Mouse (Mus musculus) splenic B cell, adult 2 months (primary cell): ENCODE data around the gene Shroom1.

Experiments used
- DNase-seq: peaks from one replicate; pipeline ENCODE4 v3.0.0-alpha.2; 2011; ENCODE audit warnings: low read depth, low spot score
- H3K27me3 ChIP-seq: 2 replicates; pipeline ENCODE4 v1.6.1; 2012; ENCODE audit warnings: mild to moderate bottlenecking, low read length, moderate library complexity, mixed read lengths; ENCODE audit not compliant: control insufficient read depth, poor library complexity, insufficient read depth, severe bottlenecking
- H3K36me3 ChIP-seq: 2 replicates; pipeline ENCODE4 v1.6.1; 2012; ENCODE audit warnings: mild to moderate bottlenecking, low read length, moderate library complexity, mixed read lengths; ENCODE audit not compliant: control insufficient read depth, poor library complexity, insufficient read depth, severe bottlenecking

The Shroom1 gene

GRCm38 (mm10) chr11:53458996-53459395, 2.0 kb downstream of the Shroom1 start:
- DNase-seq = no peak
- no peaks in the 10 kb centered on the region for H3K36me3 ChIP-seq
- peaks cover 1% of the 10 kb centered on the region for H3K27me3 ChIP-seq

- H3K36me3 ChIP-seq = no peaks in the 10 kb centered on the region
- H3K27me3 ChIP-seq = peaks cover 1% of the 10 kb centered on the region
- DNase-seq = no peak
These were observed 3.2 kb downstream of the Shroom1 start for GRCm38 (mm10) chr11:53460192-53460591.

DNA sequence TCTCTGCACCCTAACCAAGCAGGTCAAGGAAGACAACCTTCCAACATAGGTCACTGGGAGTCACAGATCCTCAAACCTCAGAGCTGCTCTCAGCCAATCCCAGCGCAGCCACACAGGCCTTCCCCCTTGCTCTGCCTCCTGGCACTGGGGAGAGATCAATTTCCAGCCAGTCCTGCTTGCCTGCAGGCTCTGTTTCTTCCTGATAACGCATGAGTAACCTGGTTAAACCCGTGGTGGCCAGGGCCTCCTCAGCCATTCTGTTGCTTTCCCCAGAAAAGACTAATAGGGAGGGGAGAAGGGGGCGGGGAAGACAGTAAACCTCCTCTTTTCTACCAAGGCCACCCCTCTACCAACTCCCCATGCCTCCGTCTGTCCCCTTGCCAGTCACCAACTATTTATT, 4.7 kb downstream of the Shroom1 start:
- DNase-seq = no peak
- peaks cover 1% of the 10 kb centered on the region for H3K27me3 ChIP-seq
- H3K36me3 ChIP-seq = no peaks in the 10 kb centered on the region

DNA sequence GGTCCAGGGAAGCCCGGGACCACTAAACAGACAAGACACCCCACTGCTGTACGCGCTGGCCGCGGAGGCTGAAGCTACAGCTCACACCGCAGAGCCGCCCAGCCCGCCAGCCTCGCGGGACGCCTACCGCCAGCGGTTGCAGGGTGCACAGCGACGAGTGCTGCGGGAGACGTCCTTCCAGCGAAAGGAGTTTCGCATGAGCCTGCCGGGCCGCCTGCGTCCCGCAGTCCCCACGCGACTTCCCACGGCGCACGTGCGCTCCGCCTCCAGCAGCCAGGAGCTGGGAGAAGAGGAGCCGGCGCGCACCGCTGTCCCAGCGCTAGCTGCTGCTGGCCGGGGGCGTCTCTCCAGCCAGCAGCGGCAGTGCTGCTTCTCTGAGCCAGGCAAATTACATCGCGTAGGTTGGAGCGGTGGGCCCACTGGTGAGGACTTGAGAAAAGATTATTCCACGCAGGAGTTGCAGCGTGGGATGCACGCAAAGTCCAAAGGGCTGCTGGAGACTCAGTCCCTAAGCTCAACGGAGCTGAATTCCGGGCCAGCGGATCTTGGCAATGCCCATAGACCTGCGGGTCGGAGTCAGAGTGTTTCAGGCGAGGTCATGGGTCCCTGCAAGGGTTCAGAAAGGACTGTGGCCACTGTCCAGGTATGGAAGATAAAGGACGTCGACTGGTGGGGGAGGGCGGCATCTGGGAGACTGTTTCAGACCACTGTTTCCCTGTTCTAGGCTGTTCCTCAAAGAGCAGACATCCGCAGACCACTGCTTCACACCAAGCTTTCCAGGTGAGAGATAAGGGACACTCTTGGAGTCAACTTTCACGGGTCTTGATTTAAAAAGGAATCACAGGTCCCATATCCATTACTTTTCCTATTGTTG, 6.8 kb downstream of the Shroom1 start:
- no peak for DNase-seq
- Histone ChIP-seq H3K27me3 (no peaks in the 10 kb centered on the region; the same call in 1 of the 2 replicates), H3K36me3 (no peaks in the 10 kb centered on the region)

- peak; percentile 40 for DNase-seq
- Histone ChIP-seq H3K36me3 (no peaks in the 10 kb centered on the region), H3K27me3 (peaks cover 2% of the 10 kb centered on the region; the same call in 1 of the 2 replicates)
These were observed 9.4 kb downstream of the Shroom1 start for GRCm38 (mm10) chr11:53466231-53466971.

DNA sequence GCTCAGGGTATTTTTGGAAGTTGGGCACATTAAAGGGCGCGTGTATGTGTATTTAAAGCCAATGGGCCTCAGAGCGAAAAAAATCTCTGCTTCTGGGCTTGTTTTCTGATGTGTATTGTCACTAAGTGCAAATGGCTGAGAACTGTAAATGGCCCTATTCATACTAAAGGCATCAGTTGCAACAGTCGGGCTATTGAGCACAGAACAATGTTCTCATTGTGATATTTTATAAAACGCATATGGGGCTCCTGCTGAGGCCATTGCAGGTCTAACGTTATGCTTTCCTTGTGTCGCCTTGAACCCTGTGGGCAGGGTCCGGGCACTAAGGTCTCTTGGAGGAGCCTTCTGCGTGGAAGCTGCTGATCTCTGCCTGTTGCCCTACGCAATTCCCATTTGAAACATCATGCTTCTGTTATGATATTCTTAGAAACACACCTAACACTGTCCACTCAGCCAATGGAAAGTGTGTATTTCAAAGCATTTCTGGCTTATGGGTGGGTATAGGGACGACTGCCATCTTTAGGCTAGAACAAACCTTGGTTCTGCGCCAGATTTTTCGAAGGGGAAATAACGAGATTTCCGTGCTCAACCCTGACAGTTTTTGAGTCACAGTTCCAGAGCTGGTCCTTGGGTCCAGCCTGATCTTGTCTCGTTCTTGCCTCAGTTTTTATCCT, 12.4 kb downstream of the Shroom1 start:
- no peak for DNase-seq
- peaks cover 2% of the 10 kb centered on the region; the same call in 1 of the 2 replicates for H3K27me3 ChIP-seq
- H3K36me3 ChIP-seq = no peaks in the 10 kb centered on the region

DNA sequence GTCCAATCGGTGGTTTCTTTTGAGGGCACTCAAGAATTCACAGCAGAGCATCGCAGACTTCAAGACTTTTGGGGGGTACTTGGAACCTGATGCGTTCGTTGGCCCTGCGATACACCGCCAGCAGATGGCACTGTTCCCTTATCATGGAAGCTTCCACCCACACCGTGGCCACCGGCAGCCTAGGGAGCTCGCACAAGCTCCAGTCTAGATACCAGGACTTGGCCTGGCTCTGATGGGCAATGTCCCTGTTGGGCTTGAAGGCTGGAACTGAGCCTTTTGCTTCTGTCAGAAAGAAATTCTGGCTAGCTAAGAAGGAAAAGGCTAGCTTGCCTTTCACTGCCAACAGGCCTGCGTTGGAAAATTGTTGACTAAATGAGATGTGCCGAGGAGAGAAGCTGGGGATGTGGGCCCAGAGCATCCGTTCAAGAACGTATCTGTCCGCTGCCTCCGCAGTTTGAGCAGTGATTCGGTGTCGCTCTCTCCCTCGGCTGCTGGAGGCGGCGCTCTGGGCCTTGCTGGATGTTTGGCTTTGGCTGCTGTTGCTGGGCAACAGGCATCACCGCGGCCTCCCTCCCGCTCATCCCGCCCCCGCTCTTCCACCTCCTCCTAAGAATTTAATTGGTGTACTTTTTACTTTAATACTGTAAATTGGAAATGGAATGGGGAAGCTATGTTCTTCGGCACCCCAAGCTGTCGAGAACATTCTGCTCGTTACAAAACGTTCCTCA, 13.1 kb downstream of the Shroom1 start, which contains the start of gene Gm9837:
Gm9837 (minus strand) TSS at position 512 of the 728 bp plus-strand sequence.
- H3K36me3 ChIP-seq = no peaks in the 10 kb centered on the region
- peaks cover 2% of the 10 kb centered on the region; the same call in 1 of the 2 replicates for H3K27me3 ChIP-seq
- peak; percentile 86 for DNase-seq

DNA sequence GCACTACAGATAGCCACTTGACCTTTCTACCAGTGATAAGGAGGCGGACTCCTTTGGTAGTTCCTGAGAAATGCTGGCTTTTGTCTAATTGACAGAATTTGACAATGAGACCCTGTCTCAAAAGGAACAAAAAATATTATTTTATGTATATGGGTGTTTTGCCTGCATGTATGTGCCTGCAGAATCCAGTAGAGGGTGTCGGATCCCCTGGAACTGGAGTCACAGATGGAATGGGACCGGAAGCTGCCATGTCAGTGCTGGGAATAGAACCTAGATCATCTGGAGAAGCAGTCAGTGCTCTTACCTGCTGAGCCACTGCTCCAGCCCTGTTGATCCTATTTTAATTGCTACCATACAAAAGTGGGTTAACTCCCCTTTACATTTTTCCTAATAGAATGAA, 15.7 kb downstream of the Shroom1 start:
- Histone ChIP-seq H3K27me3 (peaks cover 2% of the 10 kb centered on the region), H3K36me3 (no peaks in the 10 kb centered on the region)
- no peak for DNase-seq

DNA sequence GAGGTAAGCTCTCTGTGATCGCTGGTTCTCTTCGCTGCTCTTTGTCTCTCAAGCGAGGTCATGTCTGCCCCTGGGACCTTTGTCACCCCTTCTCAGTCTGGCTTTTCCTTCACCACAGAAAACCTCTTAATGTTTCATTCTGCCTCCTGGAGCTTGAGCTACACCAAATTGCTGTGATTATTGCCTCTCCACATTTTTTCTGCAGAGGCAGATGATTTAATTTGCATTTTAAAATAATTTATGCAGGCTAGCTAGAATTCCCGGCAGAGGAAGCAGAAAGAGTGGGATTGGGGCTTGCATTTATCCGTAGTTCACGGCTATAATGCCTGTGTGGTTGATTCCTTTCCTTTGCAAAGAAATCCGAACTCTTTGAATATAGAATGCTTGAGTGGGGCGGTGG, 18.6 kb downstream of the Shroom1 start:
- Histone ChIP-seq H3K27me3 (peaks cover 2% of the 10 kb centered on the region), H3K36me3 (no peaks in the 10 kb centered on the region)
- DNase-seq = no peak

DNA sequence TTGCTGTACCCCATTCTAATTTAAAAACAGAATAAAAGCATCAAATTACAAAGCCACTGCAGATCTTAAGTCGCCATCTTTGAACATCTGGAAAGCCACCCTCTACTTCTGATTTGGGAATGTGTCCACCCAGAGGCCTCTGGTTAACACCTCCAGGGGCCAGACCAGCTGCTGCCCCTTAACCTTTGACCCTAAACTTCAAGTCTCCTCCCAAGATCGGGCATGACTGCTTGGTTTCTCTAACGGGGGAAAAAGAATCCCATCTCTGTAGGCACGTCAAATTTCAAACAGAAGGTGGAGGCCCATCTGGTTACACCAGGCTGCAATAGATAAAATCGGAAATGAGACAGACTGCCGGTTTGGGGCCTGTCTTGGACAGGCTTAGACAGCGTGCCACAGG, 20.8 kb downstream of the Shroom1 start:
- DNase-seq = no peak
- Histone ChIP-seq H3K27me3 (no peaks in the 10 kb centered on the region; the same call in none of the 2 replicates), H3K36me3 (no peaks in the 10 kb centered on the region)

DNA sequence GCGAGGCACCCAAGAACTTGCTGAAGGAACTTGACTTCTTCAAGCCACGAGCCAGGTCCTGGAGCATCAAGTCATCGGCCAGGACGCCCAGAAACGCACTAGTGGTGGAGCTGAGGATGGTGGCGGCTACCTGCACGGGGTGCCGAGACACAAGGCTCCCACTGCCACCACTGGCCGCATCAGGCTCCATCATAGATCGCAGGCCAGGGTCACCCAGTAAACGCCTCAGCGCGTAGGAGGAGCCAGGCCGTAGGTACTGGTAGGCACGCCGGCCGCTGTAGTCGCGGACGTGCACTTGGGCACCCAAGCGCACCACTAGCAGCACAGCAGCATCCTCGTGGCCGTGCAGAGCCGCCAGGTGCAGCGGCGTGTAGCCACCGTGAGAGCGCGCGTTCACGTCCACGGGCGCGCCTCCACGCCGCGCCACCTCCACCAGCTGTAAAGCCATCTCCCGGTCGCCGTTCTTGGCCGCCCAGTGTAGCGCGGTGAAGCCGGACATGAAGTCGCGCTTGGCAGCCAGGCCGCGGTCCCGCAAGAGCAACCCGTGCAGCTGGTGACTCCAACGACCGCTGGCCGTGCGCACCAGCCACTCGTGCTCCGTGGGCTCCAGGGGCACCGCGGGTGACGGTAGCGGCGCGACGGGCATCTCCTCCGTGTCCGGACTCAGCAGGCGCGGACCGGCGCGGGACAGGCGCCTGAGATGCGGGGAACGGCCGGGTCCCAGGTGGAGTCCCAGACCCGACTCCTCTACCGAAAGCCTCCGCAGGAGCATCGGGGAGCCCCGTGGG, 21.6 kb downstream of the Shroom1 start:
- H3K36me3 ChIP-seq = no peaks in the 10 kb centered on the region
- no peaks in the 10 kb centered on the region; the same call in none of the 2 replicates for H3K27me3 ChIP-seq
- no peak for DNase-seq

DNA sequence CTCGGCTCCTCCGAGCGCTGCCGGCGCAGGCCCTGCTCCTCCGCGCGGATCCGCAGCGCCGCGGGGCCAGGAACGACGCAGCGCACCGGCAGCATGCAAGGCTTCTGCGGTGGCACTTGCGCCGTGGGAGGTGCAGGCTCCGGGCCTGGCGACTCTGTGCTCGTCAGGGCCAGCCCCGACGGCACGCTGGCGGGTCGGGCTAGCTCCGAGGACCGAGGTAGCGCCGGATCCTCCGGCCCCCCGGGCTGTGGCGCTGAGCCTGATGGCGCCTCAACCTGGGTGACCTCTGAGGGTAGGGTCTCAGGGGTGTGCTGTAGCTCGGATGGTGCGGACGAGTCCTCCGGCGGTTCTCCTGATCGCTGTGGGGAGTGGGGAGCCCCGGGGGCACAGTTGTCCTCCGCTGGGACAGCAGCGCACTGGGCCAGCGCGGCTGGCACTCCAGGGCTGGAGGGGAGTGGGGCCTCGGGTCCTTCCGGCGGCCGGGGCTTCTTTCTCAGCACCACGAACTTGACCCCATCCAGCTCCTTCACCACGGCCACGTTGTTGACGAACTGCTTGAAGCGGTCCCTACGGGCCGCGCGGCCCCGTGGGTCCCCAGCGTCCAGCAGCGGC, 22.3 kb downstream of the Shroom1 start:
- no peak for DNase-seq
- Histone ChIP-seq H3K36me3 (no peaks in the 10 kb centered on the region), H3K27me3 (no peaks in the 10 kb centered on the region; the same call in none of the 2 replicates)

DNA sequence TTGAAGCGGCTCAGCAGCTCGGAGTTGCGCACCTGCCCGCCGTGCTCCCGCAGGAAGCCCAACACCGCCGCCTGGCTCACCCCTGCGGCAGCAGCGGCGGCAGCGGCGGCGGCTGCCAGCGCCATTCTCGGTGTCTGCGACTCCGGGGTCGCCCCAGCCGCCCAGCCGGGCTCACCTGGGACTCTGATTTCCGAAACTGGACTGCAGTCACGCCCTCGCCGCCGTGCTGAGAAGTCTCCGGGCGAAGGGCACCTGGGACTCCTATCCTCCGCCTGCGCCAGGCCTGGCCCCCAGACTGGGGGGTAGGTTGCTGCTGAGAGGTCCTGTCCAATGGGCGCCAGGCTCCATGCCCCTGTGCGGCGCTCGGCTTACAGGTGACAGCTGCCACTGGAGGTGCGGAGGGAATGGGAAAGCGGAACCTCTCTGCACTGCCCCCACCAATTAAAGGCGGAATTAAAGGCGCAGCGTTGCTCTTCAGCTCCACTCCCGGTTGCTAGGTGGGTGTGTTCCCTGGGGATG, 22.8 kb downstream of the Shroom1 start, which contains the start of the genes Gm9945 and Sowaha:
Gm9945 (plus strand) TSS at position 384 of the 519 bp plus-strand sequence.
Sowaha (minus strand) TSS at position 492 of the 519 bp plus-strand sequence.
- DNase-seq = no peak
- Histone ChIP-seq H3K27me3 (no peaks in the 10 kb centered on the region; the same call in none of the 2 replicates), H3K36me3 (no peaks in the 10 kb centered on the region)
